Mouse (Mus musculus): ENCODE measurements around the gene Ndufa3. TPM values are rescaled to one million over a fixed set of nuclear protein-coding genes. Genes with fewer than 3 reads are reported as not detected.
A peak's percentile ranks its signal among the peaks of the same experiment; 100 is the strongest.

The Ndufa3 gene
- total RNA-seq, 2 experiments from 2014 or later = 543 to 558 TPM

DNA sequence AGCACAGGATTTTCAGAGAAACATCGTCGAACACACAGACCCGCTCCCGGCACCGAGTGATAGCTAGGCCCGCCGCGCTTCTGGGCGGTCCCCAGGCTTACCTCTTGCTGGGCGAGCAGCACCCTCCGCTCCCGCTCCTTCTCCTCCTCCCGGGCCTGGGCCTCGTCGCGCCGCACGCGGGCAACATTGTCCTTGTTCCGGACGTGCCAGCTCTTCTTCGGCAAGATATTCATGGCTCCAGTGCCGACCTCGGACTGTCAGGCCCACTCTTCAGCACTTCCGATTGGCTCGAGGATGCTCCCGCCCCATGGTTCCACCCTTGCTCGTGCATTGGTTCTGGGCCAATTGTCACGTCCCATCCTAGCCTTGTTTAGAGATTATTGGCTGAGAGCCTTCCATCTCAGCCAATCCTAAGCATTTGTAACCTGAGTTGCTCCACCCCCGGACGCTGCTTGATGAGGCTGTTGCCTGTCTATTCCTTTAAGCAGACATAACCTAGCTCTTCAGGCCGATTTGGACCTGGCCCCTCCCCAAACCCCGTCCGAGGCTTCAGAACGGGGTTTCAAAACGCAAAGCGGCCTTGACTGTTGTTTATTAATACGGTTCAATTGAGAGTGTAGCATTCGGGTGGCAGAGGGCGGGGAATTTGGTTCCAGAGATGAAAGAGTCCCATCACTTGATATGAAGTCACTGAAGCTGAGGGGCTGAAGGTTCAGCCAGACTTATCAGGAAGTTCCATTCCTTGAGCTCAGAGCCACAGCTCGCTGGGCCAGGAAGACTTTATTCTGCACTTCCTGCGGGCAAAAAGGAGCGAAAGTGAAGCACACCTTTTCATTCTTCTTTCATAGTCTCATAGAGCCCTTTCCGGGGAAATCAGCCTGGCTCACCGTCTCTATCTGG, 48.3 kb downstream of the Ndufa3 start, which contains the start of gene Leng1:
Gene Leng1, minus strand, starts transcription at position 626 of the 900 bp plus-strand sequence.
- DNase-seq (ENCODE audit: low spot score in 2 of 2) = peak; percentile 96 to 97

DNA sequence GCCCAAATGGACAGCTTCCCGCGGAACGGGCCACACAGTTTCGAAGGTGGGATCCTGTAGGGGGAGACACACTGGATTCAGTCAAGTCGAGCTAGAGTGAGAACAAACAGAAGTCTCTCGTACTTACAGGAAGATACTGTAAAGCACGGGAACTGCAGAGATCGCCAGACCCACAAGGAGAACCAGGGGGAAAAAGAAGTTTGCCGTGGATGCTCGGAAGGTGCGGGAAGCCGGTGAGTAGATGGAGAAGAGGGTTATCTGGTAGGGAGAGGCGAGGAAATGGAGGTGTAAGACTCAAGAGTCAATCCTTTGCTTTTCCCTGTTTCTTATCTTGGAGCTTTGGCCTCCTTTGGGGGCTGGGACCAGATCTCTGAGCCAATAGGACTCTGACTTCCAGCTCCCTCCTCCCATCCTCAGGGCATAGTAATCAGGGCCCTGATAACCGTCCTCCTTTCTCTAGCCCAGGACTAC, 49.8 kb downstream of the Ndufa3 start:
- no peak for DNase-seq (ENCODE audit: low spot score in 2 of 2)

Small RNA genes within 50 kb of the gene (microRNA-seq; reads per million reads assigned to microRNA genes)
- gene Gm25100 (0 reads per million in 2 experiments), gene Mir3572 (4.2 to 10.7 reads per million in 2 experiments)

Other genes with a start within 250 kb of the Ndufa3 start
- 100 to 1,000 TPM; 166 TPM for gene Cacng8, start 226.7 kb upstream of the Ndufa3 start, total RNA-seq (2021)
- 1 to 10 TPM; 1.0 to 1.9 TPM for gene Cacng6, start 193.2 kb upstream of the Ndufa3 start, total RNA-seq (2021)
- not detected for gene Tarm1, start 114.7 kb upstream of the Ndufa3 start, total RNA-seq (2021)
- 1 to 10 TPM in 1 of 2 experiments, under 1 TPM in 1; 0.87 to 1.1 TPM for gene Oscar, start 1.2 kb upstream of the Ndufa3 start, total RNA-seq (2021)
- 10 to 100 TPM; 37.0 to 39.4 TPM for gene Tfpt, start 12.6 kb downstream of the Ndufa3 start, total RNA-seq (2021)
- 10 to 100 TPM; 53.0 to 55.2 TPM for gene Prpf31, start 12.6 kb downstream of the Ndufa3 start, total RNA-seq (2021)
- 10 to 100 TPM; 48.4 to 59.5 TPM for gene Cnot3, start 27.9 kb downstream of the Ndufa3 start, total RNA-seq (2021)
- 1 to 10 TPM; 6.7 to 6.8 TPM for gene Leng1, start 48.5 kb downstream of the Ndufa3 start, total RNA-seq (2021)
- 10 to 100 TPM in 1 of 2 experiments, 1 to 10 TPM in 1; 7.9 to 10.8 TPM for gene Tmc4, start 60.2 kb downstream of the Ndufa3 start, total RNA-seq (2021)
- gene Tsen34, start 75.5 kb downstream of the Ndufa3 start, total RNA-seq (2021) = 10 to 100 TPM; 78.5 to 90.0 TPM
- 100 to 1,000 TPM; 226 to 235 TPM for gene Mboat7, start 76.2 kb downstream of the Ndufa3 start, total RNA-seq (2021)
- gene Rps9, start 86.6 kb downstream of the Ndufa3 start, total RNA-seq (2021) = 100 to 1,000 TPM; 337 to 359 TPM
- under 1 TPM; 0.21 to 0.37 TPM for gene Pirb, start 103.0 kb downstream of the Ndufa3 start, total RNA-seq (2021)
- gene Gm15448, start 208.3 kb downstream of the Ndufa3 start, total RNA-seq (2021) = not detected
- gene Pira2, start 227.7 kb downstream of the Ndufa3 start, total RNA-seq (2021) = under 1 TPM in 1 of 2 experiments, not detected in 1; 0.16 TPM